Mouse (Mus musculus) olfactory bulb, adult 2 months (tissue): ENCODE measurements at regions not wholly inside any gene's neighbourhood (a gene's known extent, or its start where the extent isn't known, plus 50 kb on each side); places are given as distances from the start of the nearest gene placed in this dataset.

ENCODE experiments used
- CTCF ChIP-seq: fragments of 200-500 bp; IDR thresholded peaks from 2 replicates; pipeline ENCODE4 v1.5.1; 2012; ENCODE audit warnings: low read depth, mild to moderate bottlenecking, low read length, moderate library complexity; ENCODE audit not compliant: insufficient read depth
- POLR2A ChIP-seq: fragments of 200-500 bp; IDR thresholded peaks from 2 replicates; pipeline ENCODE4 v1.6.1; 2012; ENCODE audit warnings: mild to moderate bottlenecking, low read depth, low read length, moderate library complexity; ENCODE audit not compliant: insufficient read depth

DNA sequence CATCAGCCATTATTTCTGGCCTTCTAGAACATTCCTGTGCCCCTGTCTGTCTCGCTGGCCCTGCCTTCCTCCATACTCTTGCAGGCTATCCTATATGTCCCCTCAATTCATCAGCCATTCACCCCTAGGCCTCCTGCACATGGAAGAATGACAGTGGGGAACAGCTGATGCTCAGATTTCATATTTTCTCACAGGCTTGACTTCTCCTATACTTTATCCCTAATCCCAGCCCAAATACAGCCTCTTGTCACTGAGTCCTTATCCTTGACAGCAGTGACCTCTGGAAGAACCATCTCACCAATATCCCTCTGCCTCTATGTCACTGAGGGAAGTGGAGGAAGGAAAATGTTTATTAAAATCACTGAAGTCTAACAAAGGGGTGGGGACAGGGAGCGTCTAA is 341.4 kb downstream of the Tns1 start:
- no peak for TF ChIP-seq CTCF
- no peak for TF ChIP-seq POLR2A
